Mouse (Mus musculus): ENCODE results near the gene Map3k20.

- TF ChIP-seq CTCF (IDR thresholded peaks at IDR 0.05; ENCODE audit: extremely low read depth, insufficient read depth, insufficient read length, insufficient replicate concordance) (no peak), POLR2A (IDR thresholded peaks at IDR 0.05; ENCODE audit: low read depth, low read length) (no peak)
Observed at GRCm38 (mm10) chr2:72333210-72333609, 47.8 kb downstream of the Map3k20 start.
